Mouse (Mus musculus) E14TG2a.4 (cell line): ENCODE data around the gene Nynrin.
A peak's percentile ranks its signal among the peaks of the same experiment; 100 is the strongest.

Experiments used
- H3K27me3 ChIP-seq: 2 replicates; pipeline ENCODE4 v1.6.1; 2014; ENCODE audit warnings: low read length, control low read depth; ENCODE audit not compliant: insufficient read depth
- H3K36me3 ChIP-seq: 2 replicates; pipeline ENCODE4 v1.6.1; 2014; ENCODE audit warnings: low read length, control low read depth; ENCODE audit not compliant: insufficient read depth
- H3K4me1 ChIP-seq: replicated peaks from 2 replicates; pipeline ENCODE4 v1.6.1; 2014; ENCODE audit warnings: low read depth, low read length, control low read depth
- H3K4me3 ChIP-seq: replicated peaks from 2 replicates; pipeline ENCODE4 v1.5.1; 2014; ENCODE audit warnings: mild to moderate bottlenecking, low read length
- H3K9me3 ChIP-seq: 2 replicates; pipeline ENCODE4 v1.6.1; 2014; ENCODE audit warnings: low read length, control low read depth
- CTCF ChIP-seq: conservative IDR thresholded peaks from 2 replicates; pipeline ENCODE4 v1.5.1; 2014; ENCODE audit warnings: low read length
- NANOG ChIP-seq: IDR thresholded peaks from 2 replicates; pipeline ENCODE4 v1.6.1; 2014; ENCODE audit warnings: borderline replicate concordance, low read length, mixed read lengths
- POU5F1 ChIP-seq: IDR thresholded peaks from 2 replicates; pipeline ENCODE4 v1.6.1; 2014; ENCODE audit warnings: low read length, borderline replicate concordance

The Nynrin gene

DNA sequence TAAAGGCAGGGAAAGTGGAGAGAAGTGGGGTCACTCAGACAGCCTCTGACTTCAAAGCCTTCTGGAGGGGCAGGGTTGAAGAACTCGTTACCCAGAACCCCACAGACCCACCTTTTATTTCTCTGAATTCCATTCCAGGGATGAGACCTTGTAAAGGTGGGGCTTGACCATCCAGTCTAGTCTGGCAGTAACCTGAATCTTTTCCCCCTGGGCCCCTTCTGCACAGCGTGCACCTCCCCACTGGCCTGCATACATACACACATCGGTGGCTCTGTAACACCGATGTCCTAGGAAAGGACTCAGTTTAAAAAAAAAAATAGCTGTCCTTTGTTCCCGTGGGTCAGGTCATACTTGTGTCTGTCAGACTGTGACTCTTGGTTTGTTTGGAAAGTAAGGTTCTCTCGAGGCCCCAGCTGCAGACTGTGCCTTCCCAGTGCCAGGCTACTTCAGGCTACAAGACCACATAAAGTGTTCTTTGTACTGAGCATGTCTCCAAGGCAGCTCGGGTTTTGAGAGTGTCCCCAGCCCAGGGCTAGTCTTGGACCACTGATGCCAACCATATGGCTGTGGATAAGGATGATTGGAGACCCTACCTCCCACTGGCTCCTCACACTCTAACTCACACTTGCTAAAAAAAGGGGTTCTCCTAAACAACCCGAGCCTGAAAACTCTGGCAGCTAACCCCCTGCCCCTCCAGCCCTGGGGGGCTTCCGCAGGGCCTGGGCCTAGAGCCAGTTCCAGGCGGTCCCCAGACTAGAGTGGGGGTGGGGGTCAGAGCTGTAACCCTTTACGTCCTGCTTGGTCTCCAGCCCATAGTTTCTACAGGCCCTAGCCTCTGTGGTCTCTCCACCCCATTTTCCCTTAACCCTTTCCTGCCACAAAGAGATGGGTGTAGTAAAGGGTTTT lies 911 bp upstream of the Nynrin start:
- Histone ChIP-seq H3K4me1 (peaks cover 67% of the 10 kb centered on the region), H3K9me3 (peaks cover 36% of the 10 kb centered on the region), H3K27me3 (no peaks in the 10 kb centered on the region), H3K36me3 (peaks cover 11% of the 10 kb centered on the region), H3K4me3 (peak overlapping the region; percentile 80)
- TF ChIP-seq POU5F1 (no peak), NANOG (no peak), CTCF (no peak)

DNA sequence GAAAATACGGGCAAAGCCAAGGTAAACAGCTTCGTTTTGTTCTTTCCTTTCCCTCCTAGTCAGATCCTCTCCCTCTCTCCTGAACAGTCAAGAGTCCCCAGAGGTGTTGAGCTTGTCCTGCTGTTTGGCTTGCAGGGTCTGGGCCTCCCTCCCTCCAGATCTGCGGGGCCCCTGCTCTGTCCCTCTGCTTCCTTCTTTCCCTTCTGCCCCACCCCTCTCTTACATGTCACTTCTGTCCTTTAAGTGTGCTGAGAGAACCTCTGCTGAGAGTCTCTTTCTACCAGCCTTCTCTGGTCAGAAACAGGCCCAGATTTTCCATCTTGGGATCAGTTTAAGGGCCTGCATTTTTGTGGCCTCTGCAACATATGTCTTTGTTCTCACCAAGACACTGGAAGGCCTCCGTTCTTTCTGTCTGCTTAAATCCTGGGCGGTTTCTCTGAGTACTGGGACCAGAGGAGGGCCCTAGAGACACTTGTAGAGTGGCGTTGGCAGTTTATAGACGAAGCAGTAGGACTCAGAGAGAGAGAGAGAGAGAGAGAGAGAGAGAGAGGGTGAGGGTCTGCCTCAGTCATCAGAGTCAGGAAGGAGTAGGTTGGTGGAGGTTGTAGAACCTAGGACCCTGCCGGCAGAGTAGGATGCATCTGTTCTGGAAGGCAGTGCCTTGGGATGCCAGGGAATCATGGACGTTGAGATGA lies 743 bp downstream of the Nynrin start:
- peak overlapping the region; percentile 80 for H3K4me3 ChIP-seq
- TF ChIP-seq POU5F1 = no peak
- TF ChIP-seq NANOG = no peak
- no peak for TF ChIP-seq CTCF
- peaks cover 31% of the 10 kb centered on the region for H3K9me3 ChIP-seq
- peaks cover 69% of the 10 kb centered on the region for H3K4me1 ChIP-seq
- H3K36me3 ChIP-seq = peaks cover 20% of the 10 kb centered on the region
- no peaks in the 10 kb centered on the region for H3K27me3 ChIP-seq

DNA sequence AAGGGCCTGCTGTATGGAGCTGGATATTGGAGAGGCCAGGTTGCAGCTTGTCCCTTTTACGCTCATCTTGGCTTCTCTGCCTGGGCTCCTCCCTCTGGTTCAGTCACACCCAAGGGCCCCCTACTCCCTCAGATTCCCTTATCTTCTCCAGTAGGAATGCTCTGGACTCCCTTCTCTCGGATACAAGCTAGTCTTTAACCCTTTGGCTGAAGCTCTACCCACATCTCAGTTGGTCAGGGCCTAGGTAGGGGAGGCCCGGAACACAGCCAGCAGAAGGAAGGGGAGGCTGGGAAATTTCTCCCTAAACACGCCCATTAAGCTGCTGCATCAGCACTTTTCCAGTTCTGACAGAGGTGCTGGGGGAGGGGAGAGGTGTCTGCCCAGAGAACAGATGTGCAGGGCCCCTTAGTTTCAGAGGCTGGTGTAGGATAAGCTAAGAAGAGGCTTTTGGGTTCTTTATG lies 1.3 kb downstream of the Nynrin start:
- peaks cover 26% of the 10 kb centered on the region for H3K9me3 ChIP-seq
- no peaks in the 10 kb centered on the region for H3K27me3 ChIP-seq
- TF ChIP-seq CTCF (no peak), POU5F1 (no peak), NANOG (no peak)
- peaks cover 20% of the 10 kb centered on the region for H3K36me3 ChIP-seq
- H3K4me3 ChIP-seq = peak overlapping the region; percentile 80
- H3K4me1 ChIP-seq = peaks cover 69% of the 10 kb centered on the region

DNA sequence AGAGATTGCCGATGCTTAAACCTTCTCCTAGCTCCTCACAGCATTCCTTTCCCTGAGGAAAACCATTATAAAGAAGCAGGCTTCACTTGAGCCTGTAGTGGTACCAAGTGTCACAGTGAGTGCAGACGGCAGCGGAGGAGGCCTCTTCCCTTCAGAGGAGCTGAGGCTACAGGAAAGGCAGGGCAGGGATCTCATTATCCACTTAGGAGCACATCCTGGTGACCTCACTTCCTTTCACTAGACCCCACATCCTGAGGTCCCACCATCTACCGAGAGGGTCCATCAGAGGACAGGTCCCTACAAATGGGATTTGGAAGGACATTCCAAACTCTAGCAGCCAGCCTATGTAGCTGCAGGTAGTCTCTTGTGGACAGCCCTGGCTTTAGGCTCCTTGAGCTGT lies 3.8 kb downstream of the Nynrin start:
- H3K9me3 ChIP-seq = peaks cover under 1% of the 10 kb centered on the region; the same call in 1 of the 2 replicates
- H3K27me3 ChIP-seq = no peaks in the 10 kb centered on the region
- peaks cover 69% of the 10 kb centered on the region for H3K4me1 ChIP-seq
- no peak overlapping the region for H3K4me3 ChIP-seq
- peaks cover 20% of the 10 kb centered on the region for H3K36me3 ChIP-seq
- TF ChIP-seq NANOG = no peak
- TF ChIP-seq CTCF = no peak
- TF ChIP-seq POU5F1 = no peak

DNA sequence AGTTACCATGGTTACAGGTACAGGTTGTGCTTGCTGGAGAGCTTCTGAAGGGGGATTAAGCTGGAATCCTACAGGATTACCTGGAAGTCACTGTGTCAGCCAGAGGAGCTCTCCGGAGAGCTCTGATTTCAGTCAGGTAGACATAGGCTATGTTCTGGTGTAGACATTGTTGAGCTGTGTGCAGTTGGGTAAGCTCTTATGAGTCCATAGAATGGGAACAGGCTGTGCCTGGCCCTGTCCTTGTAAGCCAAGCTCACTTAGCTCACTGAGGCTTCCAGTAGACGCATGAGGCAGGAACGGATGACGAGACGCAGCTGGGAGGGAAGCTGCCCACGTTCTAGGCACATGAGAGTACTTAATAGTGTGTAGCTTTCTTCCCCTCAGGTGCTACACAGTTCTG lies 8.4 kb downstream of the Nynrin start:
- Histone ChIP-seq H3K27me3 (no peaks in the 10 kb centered on the region), H3K4me3 (no peak overlapping the region), H3K4me1 (peaks cover 53% of the 10 kb centered on the region), H3K9me3 (no peaks in the 10 kb centered on the region), H3K36me3 (peaks cover 47% of the 10 kb centered on the region)
- TF ChIP-seq CTCF (no peak), POU5F1 (no peak), NANOG (no peak)

DNA sequence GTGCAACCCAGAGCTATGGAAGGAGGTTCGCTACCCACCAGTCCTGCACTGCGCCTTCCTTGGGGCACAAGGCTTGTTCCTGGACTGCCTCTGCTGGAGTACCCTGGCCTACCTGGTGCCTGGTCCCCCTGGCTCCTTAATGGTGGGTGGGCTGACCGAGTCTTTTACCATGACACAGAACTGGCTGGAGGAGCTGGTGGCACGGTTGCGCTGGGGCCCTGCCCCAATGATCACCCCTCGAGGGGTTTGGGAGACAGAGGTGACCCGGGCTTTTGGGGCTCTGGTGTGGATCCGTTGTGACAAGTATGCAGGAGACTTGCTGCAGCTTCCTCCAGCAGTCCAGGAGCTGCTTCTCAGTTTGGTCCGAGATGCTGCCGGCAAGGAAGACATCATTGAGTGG lies 9.2 kb downstream of the Nynrin start:
- Histone ChIP-seq H3K9me3 (no peaks in the 10 kb centered on the region), H3K27me3 (no peaks in the 10 kb centered on the region), H3K36me3 (peaks cover 39% of the 10 kb centered on the region), H3K4me3 (peak overlapping the region; percentile 68), H3K4me1 (peaks cover 53% of the 10 kb centered on the region)
- no peak for TF ChIP-seq POU5F1
- no peak for TF ChIP-seq NANOG
- no peak for TF ChIP-seq CTCF

DNA sequence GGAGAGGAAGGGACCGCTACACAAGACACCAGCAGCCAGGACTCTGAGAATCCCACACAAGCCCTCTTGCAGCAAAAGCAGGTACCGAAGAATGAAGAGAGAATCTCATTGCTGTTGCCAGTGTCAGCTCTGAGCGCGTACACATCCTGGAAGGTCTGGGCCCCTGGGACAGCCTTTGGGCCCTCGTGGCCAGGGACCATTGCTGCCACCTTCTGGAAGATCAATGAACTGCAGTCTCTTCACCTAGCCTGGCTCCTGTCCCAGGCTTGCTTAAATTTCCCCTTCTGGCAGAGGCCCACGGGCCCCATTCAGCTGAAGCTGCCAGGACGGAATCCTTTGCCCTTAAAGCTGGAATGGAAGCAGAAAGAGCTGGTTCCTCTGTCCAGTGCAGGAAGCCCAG lies 10.0 kb downstream of the Nynrin start:
- peak overlapping the region; percentile 68 for H3K4me3 ChIP-seq
- no peaks in the 10 kb centered on the region for H3K27me3 ChIP-seq
- H3K9me3 ChIP-seq = no peaks in the 10 kb centered on the region
- H3K36me3 ChIP-seq = peaks cover 35% of the 10 kb centered on the region
- TF ChIP-seq CTCF = peak; percentile 93
- no peak for TF ChIP-seq POU5F1
- no peak for TF ChIP-seq NANOG
- peaks cover 60% of the 10 kb centered on the region for H3K4me1 ChIP-seq

DNA sequence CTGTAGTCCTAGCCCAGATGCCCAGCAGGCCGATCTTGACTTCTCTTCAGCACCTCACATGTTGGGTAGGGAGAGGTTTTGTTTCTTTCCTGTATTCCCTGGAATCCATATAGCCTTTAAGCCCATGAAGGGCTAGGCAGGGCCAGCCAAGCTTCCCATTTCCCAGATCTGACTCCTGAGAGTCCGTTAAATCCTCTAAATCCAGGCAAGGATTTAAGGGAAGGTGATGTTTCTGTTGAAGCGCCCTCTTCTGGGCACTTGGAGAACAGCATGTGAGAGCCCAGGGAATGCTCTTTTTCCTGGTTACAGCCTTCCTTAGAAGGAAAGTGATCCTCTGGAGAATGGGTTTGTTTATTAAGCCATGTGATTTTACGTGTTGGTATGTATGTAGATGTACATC lies 13.2 kb downstream of the Nynrin start:
- peaks cover 72% of the 10 kb centered on the region for H3K4me1 ChIP-seq
- 0 out of 2 replicates have a peak, but pooled peaks cover 3% of the 10 kb centered on the region for H3K9me3 ChIP-seq
- H3K4me3 ChIP-seq = no peak overlapping the region
- H3K36me3 ChIP-seq = peaks cover 57% of the 10 kb centered on the region
- H3K27me3 ChIP-seq = no peaks in the 10 kb centered on the region
- TF ChIP-seq POU5F1 (no peak), CTCF (peak; percentile 97)
